Mouse (Mus musculus): ENCODE measurements at regions not wholly inside any gene's neighbourhood (a gene's known extent, or its start where the extent isn't known, plus 50 kb on each side); places are given as distances from the start of the nearest gene placed in this dataset.

DNA sequence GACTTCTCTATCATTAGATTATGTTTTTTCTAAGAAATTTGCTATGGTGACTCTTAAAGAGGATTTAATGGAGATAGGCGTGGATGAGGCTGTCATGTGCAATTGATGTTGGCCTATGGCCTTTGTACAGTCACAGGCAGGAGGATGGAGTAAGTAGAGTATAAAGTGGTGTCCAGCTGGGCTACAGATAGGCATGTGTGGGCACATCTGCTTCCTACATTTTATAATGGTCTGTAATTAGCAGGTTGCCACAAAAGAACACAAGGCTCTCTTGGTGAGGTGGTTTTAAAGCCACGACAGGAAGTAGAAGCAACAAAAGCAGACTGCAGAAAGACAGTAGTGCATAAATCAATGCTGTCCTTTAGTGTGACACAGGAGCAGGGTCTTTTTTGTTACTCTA, 1391.6 kb upstream of the A1bg start:
- H3K27me3 ChIP-seq (ENCODE audit: control insufficient read depth, insufficient read depth, low read length), result no peaks in the 10 kb centered on the region
- no peak overlapping the region for H3K4me3 ChIP-seq (ENCODE audit: control insufficient read depth, low read depth, low read length)
- no peaks in the 10 kb centered on the region for H3K4me1 ChIP-seq (ENCODE audit: control insufficient read depth, insufficient read depth, low read length)
- TF ChIP-seq CTCF (IDR thresholded peaks at IDR 0.05; ENCODE audit: control insufficient read depth, insufficient read depth, insufficient replicate concordance, low read depth, low read length) (no peak), POLR2A (IDR thresholded peaks at IDR 0.05; ENCODE audit: control insufficient read depth, low read depth, low read length) (no peak)
- no peak overlapping the region for H3K27ac ChIP-seq (ENCODE audit: control insufficient read depth, insufficient read depth, low read depth, low read length)
- H3K36me3 ChIP-seq (ENCODE audit: control insufficient read depth, insufficient read depth, low read length), result no peaks in the 10 kb centered on the region

DNA sequence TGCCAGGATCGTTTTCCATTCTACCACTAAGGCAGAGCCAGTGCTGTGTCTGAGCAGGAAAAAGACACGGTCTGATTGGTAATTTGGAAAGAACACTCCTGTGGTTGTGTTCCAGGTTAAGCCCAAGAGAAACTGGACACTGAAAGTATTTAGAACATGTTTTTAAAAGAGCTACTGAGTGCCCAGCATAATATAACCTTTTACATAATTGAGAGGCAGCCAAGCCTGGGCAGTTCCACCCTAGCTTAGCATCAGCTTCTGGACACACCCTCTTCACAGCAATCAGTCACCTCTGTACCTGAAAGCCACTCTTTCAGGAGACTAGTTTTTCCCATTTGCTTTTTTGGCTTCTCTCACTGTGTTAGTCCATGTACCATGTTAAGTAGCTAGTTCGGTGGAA, 1379.4 kb upstream of the A1bg start:
- TF ChIP-seq CTCF (IDR thresholded peaks at IDR 0.05; ENCODE audit: control insufficient read depth, insufficient read depth, insufficient replicate concordance, low read depth, low read length) (no peak), POLR2A (IDR thresholded peaks at IDR 0.05; ENCODE audit: control insufficient read depth, low read depth, low read length) (no peak)

DNA sequence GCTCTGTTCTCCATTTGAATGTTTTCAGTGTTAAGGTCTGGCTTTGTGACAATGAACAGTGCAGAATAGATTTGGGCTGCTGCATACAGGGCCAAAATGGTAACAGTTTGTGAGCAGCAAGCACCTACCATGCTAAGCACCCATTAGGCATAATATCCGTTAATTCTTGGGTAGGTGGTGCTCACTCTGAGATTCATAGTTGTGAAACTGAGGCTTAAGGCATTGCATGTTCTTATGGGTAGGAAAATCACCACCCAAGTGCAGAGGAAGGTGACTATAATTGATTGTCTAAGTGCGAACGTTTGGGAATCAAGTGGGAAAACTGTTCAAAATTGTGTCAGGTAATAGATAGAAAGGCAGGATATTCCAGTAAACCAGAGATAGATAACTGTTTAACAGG, 1378.8 kb upstream of the A1bg start:
- TF ChIP-seq CTCF (IDR thresholded peaks at IDR 0.05; ENCODE audit: control insufficient read depth, insufficient read depth, insufficient replicate concordance, low read depth, low read length), result no peak
- TF ChIP-seq POLR2A (IDR thresholded peaks at IDR 0.05; ENCODE audit: control insufficient read depth, low read depth, low read length), result no peak
- Histone ChIP-seq H3K36me3 (ENCODE audit: control insufficient read depth, insufficient read depth, low read length) (no peaks in the 10 kb centered on the region), H3K27me3 (ENCODE audit: control insufficient read depth, insufficient read depth, low read length) (no peaks in the 10 kb centered on the region), H3K27ac (ENCODE audit: control insufficient read depth, insufficient read depth, low read depth, low read length) (no peak overlapping the region), H3K4me1 (ENCODE audit: control insufficient read depth, insufficient read depth, low read length) (no peaks in the 10 kb centered on the region), H3K4me3 (ENCODE audit: control insufficient read depth, low read depth, low read length) (no peak overlapping the region)

More for the DNA sequence above, 1379.4 kb upstream of the A1bg start:
- Histone ChIP-seq H3K4me3 (ENCODE audit: control insufficient read depth, low read depth, low read length) (no peak overlapping the region), H3K27me3 (ENCODE audit: control insufficient read depth, insufficient read depth, low read length) (no peaks in the 10 kb centered on the region), H3K27ac (ENCODE audit: control insufficient read depth, insufficient read depth, low read depth, low read length) (no peak overlapping the region), H3K36me3 (ENCODE audit: control insufficient read depth, insufficient read depth, low read length) (no peaks in the 10 kb centered on the region), H3K4me1 (ENCODE audit: control insufficient read depth, insufficient read depth, low read length) (no peaks in the 10 kb centered on the region)

DNA sequence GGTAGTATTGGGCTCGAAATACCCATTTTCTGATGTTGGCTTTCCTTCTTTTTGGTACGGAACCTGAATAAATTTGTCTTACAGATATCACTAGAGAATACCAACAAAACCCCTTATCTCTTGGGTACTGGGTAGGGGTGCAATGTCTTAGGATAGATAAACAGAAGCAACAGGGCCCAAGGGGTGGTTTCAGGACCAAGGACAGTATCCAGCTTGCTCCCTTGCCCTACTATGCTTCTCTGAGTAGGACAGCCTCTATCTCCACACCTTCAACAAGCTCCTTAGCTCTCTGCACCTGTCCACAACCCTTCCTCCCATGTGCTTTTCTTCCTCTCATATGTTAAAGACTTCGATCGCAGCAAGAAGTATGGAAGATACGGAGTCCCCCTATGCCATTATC, 1374.3 kb upstream of the A1bg start:
- Histone ChIP-seq H3K36me3 (ENCODE audit: control insufficient read depth, insufficient read depth, low read length) (no peaks in the 10 kb centered on the region), H3K4me1 (ENCODE audit: control insufficient read depth, insufficient read depth, low read length) (peaks cover 3% of the 10 kb centered on the region), H3K27ac (ENCODE audit: control insufficient read depth, insufficient read depth, low read depth, low read length) (no peak overlapping the region), H3K4me3 (ENCODE audit: control insufficient read depth, low read depth, low read length) (no peak overlapping the region), H3K27me3 (ENCODE audit: control insufficient read depth, insufficient read depth, low read length) (no peaks in the 10 kb centered on the region)
- TF ChIP-seq POLR2A (IDR thresholded peaks at IDR 0.05; ENCODE audit: control insufficient read depth, low read depth, low read length) (no peak), CTCF (IDR thresholded peaks at IDR 0.05; ENCODE audit: control insufficient read depth, insufficient read depth, insufficient replicate concordance, low read depth, low read length) (no peak)

DNA sequence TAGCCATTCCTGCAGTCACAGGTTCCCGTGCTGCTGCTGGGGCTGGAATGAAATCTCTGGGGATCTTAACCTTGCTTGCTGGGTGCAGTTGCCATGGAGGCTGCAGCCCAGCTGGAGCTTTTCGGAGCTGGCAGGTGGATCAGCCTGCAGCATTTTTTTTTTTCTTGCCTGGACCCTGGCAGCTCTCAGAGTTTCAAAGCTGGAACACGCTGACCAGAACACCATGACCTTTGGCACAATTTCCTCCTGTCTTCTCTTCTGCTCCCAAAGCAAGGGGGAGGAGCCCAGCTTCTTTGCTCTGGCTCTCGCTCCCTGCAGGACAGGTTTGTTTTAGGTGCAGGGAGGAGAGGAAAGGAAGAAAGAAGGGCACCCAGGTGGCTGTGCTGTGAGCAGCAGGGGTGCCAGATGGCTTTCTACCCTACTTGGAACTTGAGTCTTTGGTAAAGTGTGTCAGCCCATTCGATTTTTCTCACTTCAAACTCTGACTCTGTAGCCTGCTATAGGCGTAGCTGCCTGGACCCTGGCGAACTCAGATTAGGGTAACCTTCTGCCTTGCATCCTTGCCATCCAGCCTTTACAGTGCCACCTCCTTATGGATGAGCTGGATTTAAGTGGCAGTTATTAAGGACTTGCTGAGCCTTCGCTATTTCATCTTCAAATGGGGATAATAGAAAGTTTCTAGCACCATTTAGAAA, 1372.6 kb upstream of the A1bg start:
- no peaks in the 10 kb centered on the region for H3K27me3 ChIP-seq (ENCODE audit: control insufficient read depth, insufficient read depth, low read length)
- peak overlapping the region; percentile 72 for H3K27ac ChIP-seq (ENCODE audit: control insufficient read depth, insufficient read depth, low read depth, low read length)
- TF ChIP-seq CTCF (IDR thresholded peaks at IDR 0.05; ENCODE audit: control insufficient read depth, insufficient read depth, insufficient replicate concordance, low read depth, low read length) (no peak), POLR2A (IDR thresholded peaks at IDR 0.05; ENCODE audit: control insufficient read depth, low read depth, low read length) (no peak)
- H3K36me3 ChIP-seq (ENCODE audit: control insufficient read depth, insufficient read depth, low read length), result no peaks in the 10 kb centered on the region
- no peak overlapping the region for H3K4me3 ChIP-seq (ENCODE audit: control insufficient read depth, low read depth, low read length)
- H3K4me1 ChIP-seq (ENCODE audit: control insufficient read depth, insufficient read depth, low read length), result peaks cover 3% of the 10 kb centered on the region

DNA sequence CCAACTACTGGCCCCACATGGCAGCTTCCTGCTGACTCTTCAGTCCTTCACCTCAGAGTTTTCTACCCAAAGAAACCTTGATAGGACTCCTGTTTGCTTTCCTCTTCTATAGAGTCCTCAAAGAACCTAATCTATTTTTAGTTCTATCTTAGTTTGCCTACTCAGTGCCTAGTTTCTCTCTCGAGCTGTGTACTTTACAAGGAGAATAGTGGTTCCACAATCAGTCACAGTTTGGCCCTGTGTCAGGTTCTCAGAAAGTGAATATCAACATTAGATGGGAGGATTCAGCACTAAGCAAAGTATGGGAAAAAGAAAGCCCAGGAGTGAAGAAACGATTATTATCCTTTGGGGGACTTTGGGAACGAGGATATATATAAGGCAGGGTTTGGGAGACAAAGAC, 1372.0 kb upstream of the A1bg start:
- TF ChIP-seq POLR2A (IDR thresholded peaks at IDR 0.05; ENCODE audit: control insufficient read depth, low read depth, low read length) (no peak), CTCF (IDR thresholded peaks at IDR 0.05; ENCODE audit: control insufficient read depth, insufficient read depth, insufficient replicate concordance, low read depth, low read length) (no peak)
- Histone ChIP-seq H3K4me1 (ENCODE audit: control insufficient read depth, insufficient read depth, low read length) (peaks cover 3% of the 10 kb centered on the region), H3K27ac (ENCODE audit: control insufficient read depth, insufficient read depth, low read depth, low read length) (peak overlapping the region; percentile 72)

DNA sequence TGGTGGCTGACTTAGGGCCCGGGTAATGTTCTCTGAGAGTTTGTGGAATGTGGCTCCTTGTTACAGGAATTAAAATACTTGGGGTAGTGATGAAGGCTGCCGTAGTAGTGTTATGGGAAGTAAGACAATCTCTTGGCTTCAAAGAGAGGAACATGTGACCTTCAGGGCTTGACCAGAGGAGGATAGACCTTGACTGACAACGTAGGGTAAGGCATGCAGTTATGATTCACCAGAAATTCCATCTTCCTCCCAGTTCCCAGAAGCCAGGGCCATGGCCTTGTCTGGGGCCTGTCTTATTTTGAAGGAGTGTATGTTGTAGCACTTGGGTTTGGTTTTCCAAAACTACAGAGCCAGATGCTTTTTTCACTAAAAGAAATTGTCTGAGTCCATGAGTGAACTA, 1370.1 kb upstream of the A1bg start:
- no peaks in the 10 kb centered on the region for H3K36me3 ChIP-seq (ENCODE audit: control insufficient read depth, insufficient read depth, low read length)
- TF ChIP-seq CTCF (IDR thresholded peaks at IDR 0.05; ENCODE audit: control insufficient read depth, insufficient read depth, insufficient replicate concordance, low read depth, low read length), result no peak
- H3K27me3 ChIP-seq (ENCODE audit: control insufficient read depth, insufficient read depth, low read length), result no peaks in the 10 kb centered on the region
- H3K4me1 ChIP-seq (ENCODE audit: control insufficient read depth, insufficient read depth, low read length), result peaks cover 3% of the 10 kb centered on the region
- H3K4me3 ChIP-seq (ENCODE audit: control insufficient read depth, low read depth, low read length), result no peak overlapping the region
- H3K27ac ChIP-seq (ENCODE audit: control insufficient read depth, insufficient read depth, low read depth, low read length), result no peak overlapping the region

More for the DNA sequence above, 1372.0 kb upstream of the A1bg start:
- no peak overlapping the region for H3K4me3 ChIP-seq (ENCODE audit: control insufficient read depth, low read depth, low read length)
- H3K27me3 ChIP-seq (ENCODE audit: control insufficient read depth, insufficient read depth, low read length), result no peaks in the 10 kb centered on the region
- H3K36me3 ChIP-seq (ENCODE audit: control insufficient read depth, insufficient read depth, low read length), result no peaks in the 10 kb centered on the region

Measured in testis, adult 2 months (tissue).